Mouse (Mus musculus) liver, embryonic 14.5 days (tissue): Measurements from ENCODE around the gene Zfp971.
"Not testable (repeated sequence)": the region's sequence is repeated elsewhere in the genome, so short reads cannot be mapped to it uniquely, and the experiment has no call there.

Experiments
- CTCF ChIP-seq: IDR thresholded peaks from 2 replicates; pipeline ENCODE4 v1.5.1; 2016; ENCODE audit warnings: antibody characterized with exemption, low read depth, control low read depth
- EP300 ChIP-seq: IDR thresholded peaks from 2 replicates; pipeline ENCODE4 v1.6.1; 2016; ENCODE audit warnings: antibody characterized with exemption, low read depth

GRCm38 (mm10) chr2:178023011-178023611, at the start of gene Zfp971:
- not testable (repeated sequence) for TF ChIP-seq CTCF, EP300
